Mouse (Mus musculus) left cerebral cortex, postnatal 4 days (tissue): ENCODE results near the gene Nfyc. TPM values are rescaled to one million over a fixed set of nuclear protein-coding genes. Genes with fewer than 3 reads are reported as not detected.

Source experiments
- DNase-seq: peaks from one replicate; pipeline ENCODE4 v3.0.0-alpha.2; 2022
- intact Hi-C: fragments of 180-260 bp; cut with DNase I; formaldehyde crosslinking; loops from one replicate; pipeline ENCODE4 v1.15.1; 2025
- total RNA-seq, 2 experiments: library from RNA; stranded (reverse); gene quantifications; 2 replicates each; pipeline ENCODE4 v1.2.3; 2021

Nfyc gene
- total RNA-seq, 2 experiments from 2014 or later: 43.1 to 55.8 TPM

DNA sequence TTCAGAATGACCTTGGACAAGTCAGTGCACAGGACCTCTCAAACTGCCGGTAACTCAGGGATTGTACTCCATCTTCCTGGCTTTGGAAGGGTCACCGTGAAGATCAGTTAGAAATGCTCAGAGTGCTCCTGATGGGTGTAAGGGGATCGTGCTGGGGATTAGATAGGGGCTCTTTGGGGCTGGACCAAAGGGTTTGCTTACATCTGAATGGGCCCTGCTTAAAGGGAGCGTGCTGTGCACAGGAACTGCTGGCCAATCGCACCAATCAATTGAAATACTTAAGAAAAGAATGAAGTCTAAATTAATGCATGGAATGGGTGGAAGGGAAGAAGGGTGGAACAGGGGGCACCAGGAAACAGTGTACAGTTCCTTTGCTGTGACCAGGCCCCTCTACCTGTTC, 75.6 kb downstream of the Nfyc start:
- intact Hi-C loops: loop anchor here (5.0 kb wide), 1 partner anchor 164 kb away; no protein-coding TSS in a partner anchor
- no peak for DNase-seq

DNA sequence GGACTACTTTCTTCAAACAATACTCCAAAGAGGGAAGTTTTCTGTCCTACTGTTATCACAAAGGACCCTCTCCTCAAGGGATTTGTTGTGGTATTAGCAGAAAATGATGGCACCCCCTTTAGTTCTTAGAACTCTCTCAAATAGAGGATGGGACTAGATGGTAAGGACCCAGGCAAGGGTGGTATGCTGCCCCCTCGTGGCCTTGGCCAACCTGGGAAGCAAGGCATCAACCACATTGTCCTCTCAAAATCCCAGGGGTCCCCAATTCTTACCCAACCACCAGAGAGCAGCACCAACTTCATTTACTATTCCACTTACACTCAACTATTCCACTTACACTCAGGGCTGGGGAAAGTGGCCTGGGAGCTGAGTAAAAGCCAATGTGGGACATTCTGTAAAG, 76.1 kb downstream of the Nfyc start:
- intact Hi-C loops: loop anchor here (5.0 kb wide), 1 partner anchor 163 kb away; no protein-coding TSS in a partner anchor

DNA sequence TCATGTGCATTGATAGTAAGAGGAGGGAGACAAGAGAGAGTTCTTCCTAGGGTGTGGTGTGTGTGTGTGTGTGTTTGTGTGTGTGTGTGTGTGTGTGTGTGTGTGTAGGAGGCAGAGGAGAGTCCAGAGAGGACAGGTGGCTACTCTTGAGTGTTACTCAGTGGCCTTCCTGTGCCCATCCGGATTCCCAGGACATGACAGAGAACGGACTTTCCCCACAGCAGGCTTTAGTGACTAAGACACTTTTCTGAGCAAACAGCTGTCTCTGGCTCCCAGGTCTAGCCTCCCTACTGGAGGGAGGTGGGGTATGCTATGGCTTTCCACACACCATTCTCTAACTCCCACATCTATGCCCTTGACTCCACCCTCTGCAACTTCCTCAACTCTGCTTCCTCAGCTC, 81.8 kb downstream of the Nfyc start:
- no peak for DNase-seq
- intact Hi-C loops: no loop called here

More for the DNA sequence above, 76.1 kb downstream of the Nfyc start:
- DNase-seq: peak; percentile 90

DNA sequence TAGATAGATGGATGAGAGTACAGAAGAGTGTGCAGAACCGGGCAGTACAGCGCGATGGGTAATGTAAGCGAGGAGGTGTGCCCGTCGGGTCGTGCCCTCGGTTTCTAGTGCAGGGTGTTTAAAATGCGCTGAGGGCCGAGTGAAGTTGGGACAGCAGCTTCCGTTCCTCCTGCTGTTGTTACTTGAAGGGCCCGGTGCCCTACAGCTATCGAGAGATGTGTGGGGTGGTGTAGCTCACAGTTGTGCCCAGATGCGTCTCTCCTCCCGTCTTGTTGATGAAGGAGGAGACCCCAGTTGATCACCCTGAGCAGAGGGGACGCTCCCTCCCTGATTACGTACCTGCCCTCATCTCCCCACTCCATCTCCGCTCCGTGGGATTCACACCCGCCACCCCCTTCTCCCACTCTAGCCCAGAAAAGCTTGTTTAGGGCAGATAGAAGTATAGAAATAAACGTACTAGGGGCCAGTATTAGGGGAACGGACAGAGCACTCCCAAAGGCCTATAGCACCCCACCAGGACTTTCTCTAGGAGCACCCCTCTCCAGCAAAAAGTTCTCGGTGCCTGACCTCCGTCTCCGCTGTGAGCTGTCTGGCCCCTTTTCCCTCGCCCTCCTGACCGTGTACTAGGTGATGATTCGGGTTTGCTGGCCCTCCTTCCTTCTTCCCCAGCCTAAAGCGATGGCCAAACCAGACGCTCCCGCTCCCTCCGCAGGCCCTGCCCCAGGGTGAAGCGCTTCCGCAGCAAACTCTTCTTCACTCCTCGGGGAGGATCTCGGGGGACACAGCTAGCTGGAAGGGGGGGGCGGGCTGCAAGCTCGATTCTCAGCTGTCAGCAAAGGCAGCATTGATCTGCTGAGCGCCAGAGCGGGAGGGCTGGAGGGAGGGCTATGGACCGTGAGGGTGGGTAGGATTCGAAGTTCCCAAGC, 83.2 kb downstream of the Nfyc start, which contains the start of gene Kcnq4:
Kcnq4 (minus strand) TSS at position 672 of the 926 bp plus-strand sequence.
- DNase-seq: no peak
- intact Hi-C loops: no loop called here

DNA sequence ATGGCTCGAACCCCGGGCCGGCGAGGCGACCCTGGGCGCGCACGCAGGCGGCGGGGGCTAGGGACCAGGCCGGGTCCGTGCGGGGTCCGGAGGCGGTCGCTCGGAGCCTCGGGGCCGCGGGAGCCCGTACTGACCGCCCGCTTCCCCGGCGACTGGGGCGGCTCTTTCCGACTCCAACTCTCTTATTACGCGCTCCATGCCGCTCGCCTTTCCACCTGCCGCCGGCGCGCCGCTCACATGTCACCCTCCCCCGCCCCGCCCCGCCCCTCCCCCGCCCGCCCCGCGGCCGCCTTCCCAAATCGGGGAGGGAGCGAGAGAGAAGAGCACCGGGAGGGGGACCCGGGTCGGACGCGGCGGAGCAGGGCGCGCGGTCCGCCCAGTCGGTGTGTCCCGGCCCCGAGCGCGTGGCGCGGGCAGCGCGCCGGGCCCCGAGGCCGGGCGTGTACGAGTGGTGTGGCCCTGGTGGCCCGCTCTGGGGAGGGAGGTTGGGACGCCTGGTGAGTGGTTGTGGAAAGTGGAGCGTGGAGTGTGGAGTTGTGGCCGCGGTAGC, 84.1 kb downstream of the Nfyc start:
- intact Hi-C loops: no loop called here

DNA sequence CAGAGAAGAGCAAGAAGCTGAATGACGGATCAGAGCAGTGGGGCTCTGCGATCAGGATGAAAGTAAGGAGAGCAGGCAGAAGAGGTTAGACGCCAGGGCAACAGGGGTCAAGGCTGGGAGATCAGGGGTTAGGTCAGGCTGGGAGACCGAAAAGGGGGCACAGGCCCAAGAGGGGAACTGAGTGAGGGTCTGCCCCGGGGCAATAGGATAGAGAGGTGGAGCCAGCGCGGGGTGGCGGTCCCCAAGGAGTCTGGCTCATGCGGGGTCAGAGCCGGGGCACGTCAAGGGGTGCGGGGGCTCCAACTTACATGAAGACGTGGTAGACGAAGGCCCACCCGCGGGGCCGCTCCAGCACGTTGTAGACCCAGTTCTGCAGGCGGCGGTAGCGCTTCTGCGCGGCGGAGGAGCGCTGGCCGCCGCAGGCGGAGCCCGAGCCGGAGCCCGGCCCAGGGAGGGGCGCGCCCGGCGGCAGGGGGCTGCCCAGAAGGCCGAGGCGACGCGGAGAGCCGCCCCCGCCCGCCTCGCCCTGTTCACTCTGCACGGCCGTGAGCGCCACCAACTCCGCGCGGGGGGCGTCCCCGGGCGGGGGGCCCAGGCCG, 84.7 kb downstream of the Nfyc start:
- intact Hi-C loops: no loop called here
- DNase-seq: no peak

More for the DNA sequence above, 84.1 kb downstream of the Nfyc start:
- DNase-seq: no peak

DNA sequence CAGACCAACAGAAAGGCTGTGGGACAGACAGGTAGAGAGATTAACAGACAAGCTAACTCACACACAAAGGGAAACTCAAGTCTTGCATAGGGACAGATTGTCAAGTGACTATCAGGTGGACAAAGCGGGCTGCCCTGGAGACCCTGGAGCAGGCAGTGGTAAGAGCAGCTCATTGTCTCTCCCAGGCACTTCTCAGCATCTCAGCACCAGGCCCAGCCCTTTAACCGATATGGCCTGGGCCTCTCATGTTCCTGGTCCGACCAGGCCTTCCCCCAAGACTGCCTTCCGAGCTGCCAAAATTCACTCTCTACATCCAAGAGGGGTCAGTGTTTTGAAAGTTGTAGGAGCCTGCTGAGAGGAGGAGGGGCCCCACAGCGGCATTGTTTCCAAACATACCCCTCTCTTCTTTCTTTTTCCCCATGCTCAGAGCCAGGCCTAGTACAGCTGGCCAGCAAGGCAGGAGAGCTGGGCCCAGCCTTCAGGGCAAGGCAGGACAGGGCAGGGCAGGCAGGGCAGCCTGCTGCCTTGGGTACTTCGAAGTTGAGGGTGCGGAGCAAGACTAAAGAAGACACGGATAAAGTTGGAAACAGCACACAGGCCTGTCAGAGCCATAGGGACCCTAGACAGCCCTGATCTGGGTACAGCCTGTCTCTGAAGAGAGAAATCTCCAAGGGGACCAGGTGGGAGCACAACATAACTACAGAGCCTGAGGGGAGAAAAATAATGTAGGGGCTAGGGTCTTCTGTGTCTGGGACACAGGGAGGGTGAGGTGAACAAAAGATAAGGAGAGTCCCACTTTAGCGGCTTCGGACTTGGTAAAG, 85.4 kb downstream of the Nfyc start:
- intact Hi-C loops: no loop called here
- no peak for DNase-seq

DNA sequence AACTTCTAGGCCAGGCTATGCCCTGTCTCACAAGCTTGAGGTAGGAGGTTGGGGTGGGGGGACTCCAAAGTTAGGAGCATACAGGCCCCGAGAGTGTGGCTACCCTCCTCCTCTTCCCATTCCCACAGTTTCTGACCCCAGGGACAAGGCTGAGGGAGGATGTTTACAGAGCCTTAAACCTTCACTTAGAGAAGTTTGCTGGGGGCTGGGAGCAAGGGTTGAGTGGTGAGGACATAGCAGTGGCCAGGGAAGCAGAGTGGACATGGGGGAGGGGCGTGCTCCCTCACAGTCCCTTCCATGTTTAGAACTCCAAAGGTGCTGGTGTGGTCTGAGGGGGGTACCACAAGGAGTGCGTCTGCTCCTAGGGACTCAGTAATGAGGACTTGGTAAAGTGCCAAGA, 87.7 kb downstream of the Nfyc start:
- no peak for DNase-seq
- intact Hi-C loops: no loop called here

DNA sequence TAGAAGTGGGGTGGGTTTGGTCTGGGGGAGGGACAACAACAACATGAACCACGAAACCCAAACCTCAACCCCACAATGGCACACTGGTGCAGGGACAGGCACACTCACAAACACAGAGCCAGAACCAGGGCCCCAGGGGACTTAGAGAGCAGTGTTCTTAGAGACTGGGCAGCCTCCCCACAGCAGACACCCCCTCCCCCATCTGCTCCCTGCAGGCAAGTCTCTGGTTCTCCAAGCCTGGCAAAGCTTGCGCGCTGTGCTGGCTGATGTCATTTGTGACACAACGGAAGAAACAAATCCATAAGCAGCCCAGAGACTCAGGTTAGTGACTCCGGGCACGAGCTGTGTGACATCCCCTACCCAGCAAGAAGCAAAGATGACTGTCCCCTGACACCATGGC, 90.1 kb downstream of the Nfyc start:
- intact Hi-C loops: no loop called here
- DNase-seq: peak; percentile 67

DNA sequence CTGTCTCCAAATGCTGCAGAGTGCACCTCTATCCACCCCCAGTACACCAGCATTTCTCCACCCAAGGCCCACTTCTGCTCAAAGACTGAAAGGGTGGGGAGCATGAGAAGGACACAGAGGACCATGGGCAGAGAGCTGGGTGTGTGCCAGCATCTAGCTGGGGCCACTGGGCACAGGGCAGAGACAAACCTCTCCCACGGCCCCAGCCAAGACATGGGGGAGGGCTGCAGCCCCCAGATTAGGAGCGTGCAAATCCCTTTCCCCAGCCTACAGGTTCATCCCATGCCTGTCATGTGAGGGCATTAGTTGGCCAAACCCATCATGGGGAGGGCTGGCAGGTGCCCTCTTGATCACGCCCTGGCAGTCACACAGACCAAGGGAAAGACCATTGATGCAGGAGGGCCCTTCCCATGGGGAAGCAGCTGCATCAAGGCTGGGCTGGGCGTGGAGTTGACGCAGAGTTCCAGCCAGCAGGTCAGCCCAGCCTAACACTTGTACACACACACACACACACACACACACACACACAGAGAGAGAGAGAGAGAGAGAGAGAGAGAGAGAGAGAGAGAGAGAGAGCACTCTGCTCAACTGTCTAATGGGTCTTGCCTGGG, 97.3 kb downstream of the Nfyc start:
- intact Hi-C loops: no loop called here
- peak; percentile 46 for DNase-seq

DNA sequence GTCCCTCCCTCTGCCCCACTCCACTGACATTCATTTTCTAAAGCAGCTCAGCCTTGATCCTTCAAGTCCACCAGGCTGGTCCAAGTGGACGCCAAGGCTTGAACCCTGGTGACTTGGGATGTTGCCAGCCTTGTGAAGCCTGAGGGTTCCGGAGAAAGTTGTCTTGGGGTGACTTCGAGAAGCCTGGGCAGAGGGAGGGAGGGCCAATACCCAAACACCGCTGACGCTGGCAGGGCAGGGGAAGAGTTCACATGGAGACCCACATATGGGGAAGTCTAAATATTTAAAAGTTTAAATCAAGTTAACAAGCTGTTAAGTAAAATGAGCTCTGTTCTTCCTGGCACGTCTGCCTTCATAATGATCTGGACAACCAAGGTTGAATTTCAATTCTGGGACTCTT, 98.6 kb downstream of the Nfyc start:
- intact Hi-C loops: no loop called here
- no peak for DNase-seq

DNA sequence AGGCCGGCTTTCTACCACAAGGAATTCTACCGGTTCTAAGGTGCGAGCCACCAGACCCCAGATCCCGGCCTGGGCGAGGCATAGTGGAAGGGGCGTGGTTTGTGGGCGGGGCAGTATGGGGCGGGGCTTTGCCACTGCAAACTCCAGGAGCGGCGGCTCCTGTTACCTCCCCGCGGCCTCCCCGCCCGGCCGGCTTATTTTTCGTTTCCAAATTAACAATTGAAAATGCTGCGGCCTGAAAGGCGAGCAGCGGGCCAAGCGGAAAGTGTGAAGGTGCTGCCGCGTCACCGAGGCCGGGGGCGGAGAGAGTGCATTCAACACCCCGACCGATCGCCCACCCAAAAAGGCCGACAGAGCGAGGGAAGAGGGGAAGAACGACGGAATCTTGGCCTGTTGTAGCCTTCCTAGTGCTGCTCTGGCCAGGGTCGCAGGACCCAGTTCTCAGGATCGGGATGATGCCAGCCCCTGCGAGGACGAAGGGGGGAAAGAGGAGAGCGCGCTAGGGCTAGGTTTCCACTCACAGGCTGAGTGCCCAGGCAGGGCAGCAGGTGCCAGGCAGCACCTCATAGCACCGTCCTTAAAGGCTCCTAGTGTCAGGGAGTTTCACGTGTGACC, 100.2 kb downstream of the Nfyc start:
- peak; percentile 65 for DNase-seq
- intact Hi-C loops: no loop called here

DNA sequence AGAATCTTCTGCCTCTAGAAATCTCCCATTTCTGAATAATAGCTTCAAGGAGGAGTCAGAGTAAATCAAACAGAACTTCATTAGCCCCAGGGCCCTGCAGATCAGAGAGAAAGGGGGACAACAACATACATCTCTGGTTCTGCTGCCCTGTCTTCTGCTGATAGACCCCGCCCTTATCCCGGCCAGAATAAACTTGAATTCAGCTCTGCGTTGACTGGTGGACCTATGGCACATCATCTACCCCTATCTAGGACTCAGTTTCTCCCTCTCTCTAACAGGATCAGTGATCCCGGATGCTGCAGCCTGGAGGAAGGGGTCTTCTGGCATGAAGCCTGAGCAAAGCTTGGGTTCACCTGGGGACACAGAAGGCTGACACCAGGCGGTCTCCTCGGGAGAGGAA, 100.8 kb downstream of the Nfyc start:
- DNase-seq: no peak
- intact Hi-C loops: no loop called here

DNA sequence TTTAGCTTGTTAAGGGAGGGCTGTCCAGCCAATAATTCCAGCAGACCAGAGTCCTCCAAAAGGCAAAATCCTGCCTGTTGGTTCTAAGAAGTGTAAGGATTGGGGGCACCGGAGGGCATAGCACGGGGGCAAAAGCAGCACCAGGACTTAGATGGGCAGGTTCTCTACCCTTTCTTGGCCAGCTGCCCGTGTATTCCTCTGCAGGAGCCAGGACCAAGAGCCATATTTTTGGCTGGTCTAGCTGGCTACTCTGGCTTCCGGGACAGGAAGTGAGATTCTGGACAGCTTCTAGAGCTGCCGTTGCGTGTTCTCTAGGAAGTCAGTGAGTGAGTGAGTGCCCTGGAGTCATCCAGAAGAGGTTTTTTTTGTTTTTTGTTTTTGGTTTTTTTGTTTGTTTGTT, 101.2 kb downstream of the Nfyc start:
- intact Hi-C loops: no loop called here
- DNase-seq: peak; percentile 66

DNA sequence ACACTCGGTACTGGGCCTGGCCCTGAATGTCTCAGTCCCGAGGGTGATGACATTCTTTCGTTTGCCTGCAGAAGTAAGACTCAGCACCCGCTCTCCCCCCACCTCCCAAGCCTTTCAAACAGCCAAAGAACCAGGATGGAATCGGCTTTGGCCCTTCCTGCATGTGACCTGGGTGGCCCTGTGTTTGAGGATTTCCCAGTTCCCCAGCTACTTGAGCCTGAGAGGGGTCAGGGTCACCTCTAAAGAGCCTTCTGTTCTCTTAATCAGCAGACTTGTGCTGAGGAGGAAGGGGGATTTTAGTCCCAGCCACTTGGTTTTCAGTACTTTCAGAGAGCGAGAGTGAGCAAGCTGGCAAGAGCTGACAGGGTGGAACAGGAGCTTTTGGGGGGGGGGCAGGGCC, 101.9 kb downstream of the Nfyc start:
- DNase-seq: no peak
- intact Hi-C loops: no loop called here

DNA sequence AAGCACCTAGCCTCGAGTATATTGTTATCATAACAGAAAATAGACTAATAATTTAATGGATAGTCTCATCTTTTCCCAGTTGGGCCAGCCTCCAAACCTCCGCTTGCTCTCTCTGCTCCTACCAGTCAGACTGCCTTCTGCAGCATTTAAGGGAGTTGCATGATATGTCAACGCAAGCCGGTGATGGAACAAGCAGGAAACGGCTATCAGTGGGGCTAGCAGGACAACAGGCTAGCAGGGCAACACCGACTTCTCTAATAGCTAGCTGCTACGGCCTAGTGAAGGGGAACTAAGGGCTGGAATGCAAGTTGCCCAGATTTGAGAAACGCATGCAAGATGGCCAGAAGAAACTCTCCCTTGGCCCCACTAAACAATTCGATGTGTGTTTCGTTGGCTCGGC, 103.5 kb downstream of the Nfyc start:
- DNase-seq: no peak
- intact Hi-C loops: no loop called here

DNA sequence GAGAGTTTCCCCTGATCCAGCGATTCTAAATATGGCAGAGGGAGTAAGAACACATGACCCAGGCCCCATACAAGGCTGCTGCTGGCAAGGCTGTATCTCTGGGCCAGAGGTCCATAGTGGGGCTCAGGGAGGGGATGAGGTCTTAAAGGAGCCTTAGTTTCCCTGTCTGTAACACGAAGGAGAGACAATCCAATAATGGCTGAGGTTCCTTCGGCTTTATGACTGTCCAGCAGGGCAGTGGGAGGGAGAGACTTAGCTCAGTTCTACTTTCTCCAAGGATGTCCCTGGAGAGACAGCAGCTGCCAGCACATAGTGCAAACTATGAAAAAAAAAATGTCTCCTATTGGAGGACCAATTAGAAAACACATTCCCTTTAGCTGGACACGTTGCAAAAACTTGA, 105.2 kb downstream of the Nfyc start:
- intact Hi-C loops: no loop called here
- no peak for DNase-seq

DNA sequence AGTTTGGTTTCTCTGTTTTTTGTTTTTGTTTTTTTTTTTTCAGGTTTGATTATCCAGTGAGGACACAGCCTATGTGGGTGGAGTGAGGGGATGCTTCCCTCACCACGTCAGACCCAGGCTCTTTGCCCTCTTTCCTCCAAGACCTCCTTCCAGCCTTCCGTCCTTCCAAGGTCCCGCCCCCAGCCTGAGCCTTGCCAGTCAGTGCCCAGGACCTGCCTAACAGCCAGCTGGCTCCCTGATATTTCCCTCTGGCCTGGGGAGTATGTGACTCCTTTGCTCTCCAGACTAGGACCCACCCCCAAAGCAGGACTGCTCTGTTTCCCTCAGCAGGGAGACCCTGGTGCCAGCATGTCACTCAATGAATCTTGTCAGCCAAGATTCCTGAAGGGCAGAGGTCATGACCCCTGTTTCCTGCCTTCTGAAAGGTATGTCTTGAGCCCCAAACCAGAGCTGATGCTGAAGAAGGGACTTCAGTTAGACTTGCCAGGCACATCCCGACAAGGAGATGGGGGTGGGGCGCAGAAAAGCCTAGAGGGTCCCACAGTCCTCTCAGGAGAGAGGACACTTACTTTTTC, 105.8 kb downstream of the Nfyc start:
- intact Hi-C loops: no loop called here
- peak; percentile 33 for DNase-seq

DNA sequence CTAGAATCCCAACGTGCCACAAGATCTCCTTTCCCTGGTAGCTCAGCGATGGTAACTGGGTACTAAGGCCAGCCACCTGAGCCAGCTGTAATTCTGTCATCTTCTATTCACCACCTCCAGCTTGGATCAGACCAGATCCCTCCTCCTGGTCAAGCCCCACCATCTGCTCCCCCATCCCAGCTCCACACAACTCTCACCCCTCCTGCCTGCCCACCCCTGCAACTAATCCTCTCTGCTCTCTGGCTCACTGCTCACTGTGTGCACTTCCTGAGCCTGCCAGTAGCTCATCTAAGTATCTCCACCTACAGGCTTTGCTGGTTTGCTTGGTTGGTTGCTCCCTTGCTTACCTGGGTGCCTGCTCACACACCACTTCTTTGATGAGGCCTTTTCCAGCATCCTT, 109.8 kb downstream of the Nfyc start:
- DNase-seq: no peak
- intact Hi-C loops: no loop called here

DNA sequence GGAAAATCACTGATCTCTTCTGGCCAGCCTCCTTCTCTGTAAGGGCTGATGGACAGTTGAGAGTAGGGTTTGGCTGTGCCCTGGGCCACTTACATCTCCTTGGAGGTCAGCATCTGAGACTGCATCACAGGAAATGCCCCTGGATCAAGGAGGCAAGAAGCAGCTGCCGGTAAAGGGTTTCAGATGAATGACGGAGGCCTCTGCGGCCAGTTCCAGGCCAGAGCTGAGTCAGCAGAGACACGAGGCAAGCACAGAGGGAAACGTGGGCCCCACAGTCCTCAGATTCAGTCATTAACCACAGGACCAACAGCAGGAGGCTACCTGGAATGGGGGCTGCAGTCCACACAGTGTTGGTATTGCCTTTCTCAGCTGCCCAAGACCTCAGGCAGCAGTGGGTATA, 112.2 kb downstream of the Nfyc start:
- no peak for DNase-seq
- intact Hi-C loops: no loop called here
